Mouse (Mus musculus) forebrain, postnatal 0 days (tissue): ENCODE data around the gene Ssh3. TPM values are rescaled to one million over a fixed set of nuclear protein-coding genes. Genes with fewer than 3 reads are reported as not detected.

Experiments used
- ATAC-seq: fragments of 200-750 bp; cut with Nextera tagmentation; 2 replicates; pipeline ENCODE4 v1.8.0; 2017; ENCODE audit warnings: mild to moderate bottlenecking, moderate library complexity
- DNase-seq: peaks from one replicate; pipeline ENCODE4 v3.0.0-alpha.2; 2015
- H3K27ac ChIP-seq: fragments of 300-500 bp; sonication (generic); 2 replicates; pipeline ENCODE4 v1.5.1; 2014; ENCODE audit warnings: low read depth, mild to moderate bottlenecking, antibody characterized with exemption, low read length, moderate library complexity, mixed read lengths
- H3K27me3 ChIP-seq: fragments of 300-500 bp; sonication (generic); 2 replicates; pipeline ENCODE4 v1.6.1; 2014; ENCODE audit warnings: mild to moderate bottlenecking, low read length, mixed read lengths; ENCODE audit not compliant: insufficient read depth
- H3K36me3 ChIP-seq: fragments of 300-500 bp; sonication (generic); 2 replicates; pipeline ENCODE4 v1.6.1; 2014; ENCODE audit warnings: mild to moderate bottlenecking, moderate library complexity; ENCODE audit not compliant: insufficient read depth
- H3K4me1 ChIP-seq: fragments of 300-500 bp; sonication (generic); 2 replicates; pipeline ENCODE4 v1.6.1; 2014; ENCODE audit warnings: antibody characterized with exemption; ENCODE audit not compliant: insufficient read depth
- H3K4me2 ChIP-seq: fragments of 300-500 bp; sonication (generic); 2 replicates; pipeline ENCODE4 v1.6.1; 2014; ENCODE audit warnings: low read depth, mild to moderate bottlenecking, moderate library complexity
- H3K4me3 ChIP-seq: fragments of 300-500 bp; sonication (generic); 2 replicates; pipeline ENCODE4 v1.5.1; 2014; ENCODE audit warnings: low read depth, low read length, mixed read lengths
- H3K9ac ChIP-seq: fragments of 300-500 bp; sonication (generic); 2 replicates; pipeline ENCODE4 v1.6.1; 2014; ENCODE audit warnings: mild to moderate bottlenecking
- H3K9me3 ChIP-seq: fragments of 300-500 bp; sonication (generic); 2 replicates; pipeline ENCODE4 v1.6.1; 2016; ENCODE audit warnings: low read length
- CTCF ChIP-seq: sonication (generic); IDR thresholded peaks from 2 replicates; pipeline ENCODE4 v1.5.1; 2016; ENCODE audit warnings: antibody characterized with exemption, control low read depth, low read depth
- WGBS: fragments of 180-500 bp; shearing (Covaris S2); extraction: QIAGEN DNeasy Blood & Tissue Kit; methylation state at CpG from one replicate; pipeline ENCODE4 v1.1.7; 2014; 5-methylcytosine and 5-hydroxymethylcytosine counted together
- polyA plus RNA-seq: library from polyadenylated mRNA; unstranded; fragments of >200 nt; fragmentation: Nextera tagmentation; extraction: Ambion mirVana; gene quantifications from 2 replicates; pipeline ENCODE4 v1.2.1, GENCODE M21; 2015
- total RNA-seq: library from RNA; depleted of rRNA; stranded (reverse); fragments of >200 nt; gene quantifications from 2 replicates; pipeline ENCODE4 v1.2.3, GENCODE M21; 2014

Gene Ssh3
- total and polyA plus RNA-seq, 2 experiments from 2014 or later: 9.1 to 41.5 TPM

GRCm38 (mm10) chr19:4280425-4280824 lies 11.4 kb upstream of the Ssh3 start:
- TF ChIP-seq CTCF: no peak
- WGBS: 96% methylated on average over 9 of the region's 9 CpGs

GRCm38 (mm10) chr19:4279487-4279886 lies 10.5 kb upstream of the Ssh3 start:
- Histone ChIP-seq H3K9me3 (no peaks in the 10 kb centered on the region), H3K4me2 (no peak overlapping the region), H3K4me1 (no peaks in the 10 kb centered on the region), H3K4me3 (no peak overlapping the region), H3K27me3 (no peaks in the 10 kb centered on the region), H3K9ac (no peak overlapping the region), H3K36me3 (peaks cover 4% of the 10 kb centered on the region; the same call in 1 of the 2 replicates), H3K27ac (no peak overlapping the region)
- 98% methylated on average over 1 of the region's 1 CpGs for WGBS
- no peak for DNase-seq
- no peak for ATAC-seq
- peak; percentile 37 for TF ChIP-seq CTCF

More at GRCm38 (mm10) chr19:4280425-4280824, 11.4 kb upstream of the Ssh3 start:
- Histone ChIP-seq H3K27ac (no peak overlapping the region), H3K9ac (no peak overlapping the region), H3K9me3 (no peaks in the 10 kb centered on the region), H3K4me1 (no peaks in the 10 kb centered on the region), H3K4me3 (no peak overlapping the region), H3K36me3 (peaks cover 4% of the 10 kb centered on the region), H3K4me2 (no peak overlapping the region), H3K27me3 (no peaks in the 10 kb centered on the region)
- no peak for ATAC-seq
- DNase-seq: no peak

- H3K27ac ChIP-seq: no peak overlapping the region
- H3K4me1 ChIP-seq: no peaks in the 10 kb centered on the region
- 97% methylated on average over 11 of the region's 11 CpGs for whole genome bisulfite sequencing
- ATAC-seq (no peak), DNase-seq (no peak)
- H3K27me3 ChIP-seq: no peaks in the 10 kb centered on the region
- no peak overlapping the region for H3K4me2 ChIP-seq
- no peak overlapping the region for H3K9ac ChIP-seq
- H3K4me3 ChIP-seq: no peak overlapping the region
- TF ChIP-seq CTCF: no peak
- peaks cover 25% of the 10 kb centered on the region for H3K36me3 ChIP-seq
- H3K9me3 ChIP-seq: no peaks in the 10 kb centered on the region
These were observed 2.0 kb upstream of the Ssh3 start for GRCm38 (mm10) chr19:4270972-4271371.

GRCm38 (mm10) chr19:4270187-4270586 lies 1.2 kb upstream of the Ssh3 start:
- Histone ChIP-seq H3K27me3 (no peaks in the 10 kb centered on the region), H3K27ac (no peak overlapping the region), H3K4me1 (no peaks in the 10 kb centered on the region), H3K4me2 (no peak overlapping the region), H3K36me3 (peaks cover 22% of the 10 kb centered on the region), H3K9ac (no peak overlapping the region), H3K9me3 (no peaks in the 10 kb centered on the region), H3K4me3 (no peak overlapping the region)
- WGBS: 82% methylated on average over 6 of the region's 6 CpGs
- TF ChIP-seq CTCF: no peak
- ATAC-seq (no peak), DNase-seq (no peak)

- H3K9me3 ChIP-seq: no peaks in the 10 kb centered on the region
- H3K36me3 ChIP-seq: peaks cover 10% of the 10 kb centered on the region
- H3K9ac ChIP-seq: no peak overlapping the region
- H3K4me3 ChIP-seq: no peak overlapping the region
- DNase-seq (no peak), ATAC-seq (no peak)
- H3K27ac ChIP-seq: no peak overlapping the region
- TF ChIP-seq CTCF: 0 out of 2 replicates have a peak, but pooled peaks have one; percentile 9
- WGBS: 63% methylated on average over 4 of the region's 4 CpGs
- no peak overlapping the region for H3K4me2 ChIP-seq
- H3K4me1 ChIP-seq: no peaks in the 10 kb centered on the region
- H3K27me3 ChIP-seq: no peaks in the 10 kb centered on the region
These were observed 3.0 kb downstream of the Ssh3 start for GRCm38 (mm10) chr19:4265956-4266355.

GRCm38 (mm10) chr19:4264171-4264780 lies 4.7 kb downstream of the Ssh3 start:
- Histone ChIP-seq H3K27me3 (no peaks in the 10 kb centered on the region), H3K9ac (no peak overlapping the region), H3K36me3 (no peaks in the 10 kb centered on the region), H3K4me1 (no peaks in the 10 kb centered on the region), H3K4me2 (no peak overlapping the region), H3K27ac (no peak overlapping the region), H3K4me3 (no peak overlapping the region), H3K9me3 (no peaks in the 10 kb centered on the region)
- ATAC-seq: no peak
- no peak for DNase-seq
- TF ChIP-seq CTCF: no peak
- WGBS: 93% methylated on average over 6 of the region's 6 CpGs

- 69% methylated on average over 14 of the region's 14 CpGs for WGBS
- DNase-seq: no peak
- H3K4me2 ChIP-seq: no peak overlapping the region
- no peaks in the 10 kb centered on the region for H3K27me3 ChIP-seq
- H3K27ac ChIP-seq: no peak overlapping the region
- no peaks in the 10 kb centered on the region for H3K36me3 ChIP-seq
- no peak for ATAC-seq
- no peak overlapping the region for H3K4me3 ChIP-seq
- TF ChIP-seq CTCF: no peak
- no peaks in the 10 kb centered on the region for H3K9me3 ChIP-seq
- H3K4me1 ChIP-seq: no peaks in the 10 kb centered on the region
- H3K9ac ChIP-seq: no peak overlapping the region
These were observed 5.3 kb downstream of the Ssh3 start for GRCm38 (mm10) chr19:4263702-4264101.
